Mouse (Mus musculus) cerebellum, adult 2 months (tissue): Measurements from ENCODE around the gene 1810043G02Rik.
"Not testable (repeated sequence)": the region's sequence is repeated elsewhere in the genome, so short reads cannot be mapped to it uniquely, and the experiment has no call there.

Source experiments
- CTCF ChIP-seq: fragments of 200-500 bp; IDR thresholded peaks from 2 replicates; pipeline ENCODE4 v1.5.1; 2011; ENCODE audit warnings: low read depth, mild to moderate bottlenecking, control low read depth, low read length, moderate library complexity, borderline replicate concordance; ENCODE audit not compliant: insufficient read depth
- POLR2A ChIP-seq: fragments of 200-500 bp; IDR thresholded peaks from 2 replicates; pipeline ENCODE4 v1.6.1; 2011; ENCODE audit warnings: low read length, control low read depth, borderline replicate concordance; ENCODE audit not compliant: insufficient read depth

- TF ChIP-seq CTCF, POLR2A: not testable (repeated sequence)
Observed at GRCm38 (mm10) chr10:78025453-78025852, 47.1 kb downstream of the 1810043G02Rik start.
